Mouse (Mus musculus) CD4-positive naive resting alpha-beta T cell, adult 76 days (primary cell): ENCODE results near the gene Sim2. TPM values are rescaled to one million over a fixed set of nuclear protein-coding genes. Genes with fewer than 3 reads are reported as not detected.

Source experiments
- total RNA-seq: library from RNA; stranded (reverse); gene quantifications from one replicate; pipeline ENCODE4 v1.2.4, GENCODE M21; 2023

The Sim2 gene
- total RNA-seq: not detected

DNA sequence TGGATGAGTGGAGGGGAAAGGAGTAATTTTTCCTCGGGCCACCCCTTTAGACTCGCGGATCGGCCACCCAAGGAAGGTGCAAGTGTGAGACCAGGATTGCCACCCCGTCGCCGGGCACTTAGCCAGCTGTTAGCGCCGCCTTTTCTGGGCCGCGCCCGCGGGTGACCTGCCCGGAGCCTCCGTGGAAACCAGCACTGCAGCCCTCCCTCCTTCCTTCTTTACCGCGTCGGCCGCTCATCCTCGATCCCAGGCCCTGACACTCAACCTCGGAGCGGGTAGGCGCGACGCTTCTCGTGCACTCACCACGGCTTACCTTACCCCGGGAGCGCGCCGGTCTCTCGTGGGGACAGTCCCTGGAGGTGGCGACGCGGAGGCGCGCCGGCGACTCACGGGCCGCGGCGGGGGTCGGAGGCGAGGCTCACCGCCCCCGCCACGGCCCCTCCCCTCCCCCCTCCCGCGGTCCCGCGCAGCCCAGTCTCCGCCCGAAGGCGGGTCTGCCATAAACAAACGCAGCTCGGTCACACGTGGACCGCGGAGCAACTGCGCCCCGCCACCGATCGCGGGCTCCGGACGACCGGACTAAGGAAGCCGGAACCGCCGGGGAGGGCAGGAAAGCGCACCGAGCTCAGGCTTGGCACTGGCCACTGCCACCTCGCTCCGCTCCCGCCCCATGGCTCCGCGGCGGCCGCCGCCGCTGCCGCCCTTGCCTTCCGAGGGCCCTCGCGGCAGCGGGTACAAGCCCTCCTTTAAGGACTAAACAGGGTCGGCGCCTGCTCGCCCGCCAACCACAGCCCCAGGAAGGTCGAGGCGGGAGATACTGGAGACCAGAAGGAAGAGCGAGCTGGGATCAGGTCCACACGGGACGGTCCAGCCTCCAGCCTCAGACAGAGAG is at the start of gene Sim2:
TSS of gene Sim2 (plus strand) at position 221 of the 892 bp plus-strand sequence.

Other genes starting within 250 kb of the Sim2 start
- gene Chaf1b, start 201.0 kb upstream of the Sim2 start, total RNA-seq: 15.7 TPM
- not detected for gene Cldn14, start 76.1 kb upstream of the Sim2 start, total RNA-seq
- 47.4 TPM for gene Hlcs, start 228.6 kb downstream of the Sim2 start, total RNA-seq
- gene Ripply3, start 243.5 kb downstream of the Sim2 start, total RNA-seq: not detected